Mouse (Mus musculus): ENCODE measurements around the gene Bcl6.

The Bcl6 gene

DNA sequence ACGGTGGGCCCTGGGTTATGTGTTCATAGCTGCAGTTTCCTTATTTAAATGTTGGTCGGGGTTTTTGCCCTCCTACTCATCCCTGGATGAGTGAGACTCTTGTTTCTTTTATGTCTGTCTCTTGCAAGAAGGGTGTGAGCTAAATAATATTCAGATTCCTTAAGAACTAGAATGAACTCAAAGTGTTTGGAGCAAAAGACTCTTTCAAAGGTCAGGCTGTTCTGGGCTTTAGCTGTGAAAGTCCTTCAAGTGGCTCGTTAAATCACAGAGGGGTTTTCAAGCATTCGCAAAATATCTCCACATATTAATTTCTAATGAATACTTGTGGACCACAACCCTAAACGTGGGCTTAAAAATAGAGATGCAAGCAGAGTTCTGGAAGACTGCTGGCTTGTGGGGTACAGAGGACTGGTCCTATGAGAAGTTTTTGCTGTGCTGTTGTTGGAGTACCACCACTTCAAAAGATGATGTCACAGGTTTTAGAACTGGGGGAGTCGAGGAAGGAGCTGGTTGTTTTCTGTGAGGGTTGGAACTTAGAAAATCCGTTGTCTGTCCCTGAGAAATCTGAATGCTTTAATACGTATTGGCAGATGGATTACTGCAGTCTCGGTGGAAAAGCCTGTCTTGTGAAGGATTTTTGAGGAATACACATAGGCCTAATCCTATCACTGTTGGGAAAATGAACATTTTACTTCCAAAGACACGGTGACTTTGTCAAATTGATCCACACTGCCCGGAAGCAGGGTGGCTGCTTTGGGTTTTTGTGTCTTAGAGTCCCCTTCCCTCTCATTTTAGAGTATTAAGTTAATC lies 1.7 kb upstream of the Bcl6 start:
- DNase-seq, result no peak

DNA sequence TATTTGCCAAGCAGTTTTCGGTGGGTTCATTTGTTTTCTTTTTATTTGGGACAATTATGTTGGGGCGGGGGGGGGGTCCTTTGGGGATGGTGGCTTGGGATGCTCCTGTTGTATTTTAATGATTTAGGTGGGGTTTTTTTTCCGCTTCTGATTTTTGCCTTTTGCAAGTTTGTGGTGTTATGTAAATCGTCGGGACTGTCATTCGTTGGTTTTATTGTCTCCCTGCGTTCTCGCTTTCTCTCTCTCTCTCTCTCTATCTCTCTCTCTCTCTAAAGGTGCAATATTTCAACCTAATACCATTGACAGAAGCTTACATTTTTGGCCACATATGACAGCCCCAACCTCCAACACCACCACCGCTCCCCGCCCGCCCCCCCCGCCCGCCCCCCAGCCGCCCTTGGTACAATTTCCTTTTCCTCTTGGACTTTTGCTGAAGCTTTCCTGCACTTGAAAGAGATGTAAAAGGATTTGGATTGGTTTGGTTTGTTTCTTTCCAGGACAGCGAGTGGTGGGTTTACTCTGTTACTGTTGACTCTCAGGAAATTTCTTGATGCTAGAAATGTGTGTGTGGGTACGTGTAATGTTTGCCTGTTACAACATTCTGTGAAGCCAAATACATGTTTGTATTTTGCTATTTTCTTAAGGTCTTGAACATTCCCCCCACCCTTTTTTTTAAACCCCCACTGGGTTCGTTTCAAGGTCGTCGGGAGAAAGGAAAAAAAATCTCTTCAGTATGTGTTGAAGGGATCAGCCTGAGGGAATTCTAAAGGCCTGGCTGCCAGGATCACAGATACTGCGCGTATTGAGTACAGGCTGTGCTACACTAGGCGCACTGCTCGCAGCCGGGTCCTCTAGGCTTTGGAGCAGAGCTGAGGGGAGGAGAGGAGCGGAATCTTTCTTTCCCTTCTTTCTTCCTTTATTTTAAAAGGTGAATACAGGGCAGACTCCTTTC lies 833 bp upstream of the Bcl6 start:
- DNase-seq, result peak; percentile 59

DNA sequence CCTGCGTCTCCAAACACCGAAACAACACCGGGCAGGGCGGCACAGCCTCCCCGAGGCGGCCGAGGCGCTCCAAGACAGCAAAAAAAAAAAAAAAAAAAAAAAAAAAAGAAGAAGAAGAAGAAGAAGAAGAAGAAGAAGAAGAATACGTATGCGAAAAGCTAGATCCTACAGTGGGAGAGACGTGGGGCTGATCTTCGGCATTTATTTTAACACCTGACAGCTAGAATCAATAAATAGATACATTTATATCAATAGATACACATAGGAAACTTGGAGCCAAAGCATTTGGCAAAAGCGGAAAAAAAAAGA lies 541 bp downstream of the Bcl6 start:
- DNase-seq, result no peak

DNA sequence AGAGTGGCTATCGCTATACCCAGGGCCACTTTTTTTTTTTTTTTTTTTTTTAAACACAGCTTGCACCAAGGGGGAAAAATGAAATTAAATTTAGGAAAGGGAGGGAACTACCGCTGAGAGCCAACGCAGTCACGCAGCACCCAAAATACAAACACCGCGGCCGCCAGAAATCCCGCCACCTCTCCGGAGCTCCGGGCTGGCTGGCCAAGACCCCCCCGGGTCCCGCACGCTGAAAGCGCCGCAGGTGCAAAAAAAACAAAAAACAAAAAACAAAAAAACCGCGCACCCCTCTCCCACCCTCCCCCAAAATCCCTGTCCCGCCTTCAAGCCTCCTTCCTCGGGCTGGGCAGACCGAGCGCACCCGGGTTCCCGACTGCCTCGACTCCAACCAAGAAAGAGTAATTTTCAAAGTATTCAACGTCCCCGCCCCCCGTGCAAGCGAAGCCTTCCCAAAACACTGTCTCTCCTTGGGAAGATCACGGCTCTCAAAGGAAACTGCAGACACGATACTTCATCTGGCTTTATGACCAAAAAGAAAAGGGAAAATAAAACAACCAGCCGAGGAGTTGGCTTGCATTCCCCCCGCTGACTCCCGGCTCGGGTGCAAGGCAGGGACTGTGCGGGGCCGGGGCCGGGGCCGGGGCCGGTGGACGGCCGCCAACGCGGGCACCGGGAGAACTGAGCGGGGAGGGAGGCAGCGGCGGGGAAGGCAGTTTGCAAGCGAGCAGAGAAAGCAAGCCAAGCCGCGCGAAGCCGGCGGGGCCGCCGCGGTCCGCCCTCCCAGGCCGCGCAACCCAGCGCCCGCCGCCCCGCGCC lies 1.1 kb downstream of the Bcl6 start:
- peak; percentile 62 for DNase-seq

DNA sequence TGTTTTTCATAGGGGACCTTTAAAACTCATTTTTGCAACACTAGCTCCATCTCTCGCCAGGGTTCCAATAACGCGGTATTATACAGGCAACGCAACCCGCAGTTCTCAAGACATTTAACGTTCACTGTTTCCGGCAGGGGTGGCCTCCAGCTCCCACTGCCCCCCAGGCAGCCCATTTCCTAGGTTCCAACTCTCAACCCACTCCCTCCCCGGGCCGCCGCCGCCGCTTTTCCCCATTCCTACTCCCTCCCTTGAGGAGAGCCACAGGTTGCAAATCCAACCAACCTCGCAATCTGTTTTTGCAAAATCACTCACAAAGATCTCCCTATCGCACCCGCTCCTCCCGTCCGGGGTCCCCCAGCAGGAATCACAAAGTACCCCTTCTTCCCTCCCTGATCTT lies 1.8 kb downstream of the Bcl6 start:
- DNase-seq, result peak; percentile 39

DNA sequence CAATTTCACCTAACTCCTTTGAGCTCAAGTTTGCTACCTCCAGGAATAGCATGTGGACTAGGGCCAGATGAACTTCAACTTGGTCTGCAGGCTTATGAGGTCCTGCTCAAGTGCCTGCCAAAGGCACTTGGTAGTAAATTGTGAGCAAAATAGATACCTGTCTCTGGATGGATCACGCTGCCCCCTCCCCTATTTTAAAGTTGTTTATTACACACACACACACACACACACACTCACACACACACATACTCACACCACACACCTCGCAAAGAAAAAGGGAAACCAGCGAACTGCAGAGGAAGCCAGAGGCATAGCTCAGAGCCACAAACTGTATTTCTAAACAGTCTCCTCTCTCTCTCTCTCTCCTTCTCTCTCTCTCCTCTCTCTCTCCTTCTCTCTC lies 2.5 kb downstream of the Bcl6 start:
- DNase-seq, result peak; percentile 53

- DNase-seq, result peak; percentile 71
Measured at GRCm38 (mm10) chr16:23985467-23985861, 3.2 kb downstream of the Bcl6 start.

- peak; percentile 75 for DNase-seq
Measured at GRCm38 (mm10) chr16:23984760-23985466, 3.7 kb downstream of the Bcl6 start.

GRCm38 (mm10) chr16:23984183-23984582 lies 4.5 kb downstream of the Bcl6 start:
- DNase-seq, result peak; percentile 96

DNA sequence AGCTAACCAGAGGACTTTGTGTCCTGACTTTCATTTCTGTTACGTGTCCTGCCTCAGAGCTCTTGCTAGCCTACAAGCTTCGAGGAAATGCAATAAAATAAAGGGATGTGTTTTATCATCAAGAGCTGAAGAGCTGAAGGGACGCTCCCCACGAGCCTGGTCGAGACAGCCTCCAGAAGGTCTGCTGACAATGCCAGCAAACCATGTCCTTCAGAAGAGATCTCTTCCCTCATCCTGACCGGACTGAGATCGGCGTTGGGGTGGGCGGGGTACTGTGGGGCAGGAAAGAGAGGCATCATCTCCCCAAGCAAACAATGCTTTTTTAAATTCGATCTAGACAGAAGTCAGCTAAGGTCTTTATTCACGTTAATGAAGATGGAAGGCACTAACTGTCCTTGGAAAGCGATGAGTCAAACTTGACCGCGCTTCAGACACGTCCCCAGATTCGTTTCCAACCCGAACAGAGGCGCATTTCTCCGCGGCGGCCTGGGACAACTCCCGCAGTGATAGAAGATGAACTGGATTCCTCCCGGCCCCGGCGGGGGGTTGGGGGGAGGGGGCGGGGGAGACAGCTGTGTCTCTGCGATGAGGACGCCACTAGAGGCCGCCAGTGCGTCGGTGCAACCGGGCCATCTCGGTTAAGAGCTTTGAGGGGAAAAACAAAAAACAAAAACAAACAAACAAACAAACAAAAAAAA lies 5.6 kb downstream of the Bcl6 start:
- peak; percentile 81 for DNase-seq

GRCm38 (mm10) chr16:23981925-23982851 lies 6.5 kb downstream of the Bcl6 start:
- peak; percentile 96 for DNase-seq

GRCm38 (mm10) chr16:23980991-23981720 lies 7.5 kb downstream of the Bcl6 start:
- peak; percentile 54 for DNase-seq

DNA sequence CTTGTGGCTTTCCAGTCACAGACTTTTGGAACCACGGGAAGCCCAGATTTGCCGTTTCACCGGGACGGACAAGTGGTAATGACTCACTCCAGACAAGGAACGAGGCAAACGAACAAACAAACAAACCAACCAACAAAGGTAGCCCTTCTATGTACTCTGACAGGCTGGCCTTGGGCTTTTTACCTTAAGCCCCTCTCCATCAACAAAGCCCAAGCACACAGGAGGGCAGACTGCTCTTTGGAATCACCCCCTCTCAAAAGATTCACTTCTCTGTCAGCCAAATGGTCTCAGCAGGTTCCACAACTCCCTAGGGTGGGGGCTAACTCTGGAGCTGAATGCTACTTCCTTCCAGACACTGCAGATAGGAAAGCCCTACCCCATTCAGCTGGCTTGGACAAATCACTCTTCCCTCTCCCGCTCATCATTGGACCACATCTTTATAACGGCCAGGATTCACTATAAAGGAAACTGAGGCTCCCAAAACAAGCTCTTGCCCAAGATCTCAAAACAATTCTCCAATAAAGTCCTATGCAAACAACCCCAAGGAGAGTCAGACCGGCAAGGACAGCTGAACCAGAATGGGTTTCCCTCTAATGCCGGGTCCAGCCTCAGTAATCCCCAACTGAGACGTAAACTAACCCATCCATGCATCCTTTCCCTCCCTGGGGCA lies 8.3 kb downstream of the Bcl6 start:
- no peak for DNase-seq

DNA sequence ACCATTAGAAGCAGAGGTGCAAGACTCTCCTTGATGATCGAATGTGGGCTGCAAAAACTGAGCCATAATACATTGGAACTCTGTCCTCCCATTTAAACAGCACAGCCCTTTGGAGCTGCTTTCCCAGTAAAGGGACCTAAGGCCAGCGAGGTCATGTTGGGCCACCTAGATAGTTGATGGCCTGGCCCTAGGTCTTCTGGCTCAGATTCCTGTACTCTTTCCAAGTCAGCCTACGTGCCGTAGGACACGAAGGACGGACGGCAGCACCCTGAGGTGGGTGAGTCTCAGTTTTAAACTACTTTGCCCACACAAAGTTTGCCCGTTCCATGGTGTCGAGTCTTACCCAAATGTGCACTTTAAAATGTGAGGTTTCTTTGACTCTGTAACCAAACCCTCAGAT lies 9.2 kb downstream of the Bcl6 start:
- no peak for DNase-seq

DNA sequence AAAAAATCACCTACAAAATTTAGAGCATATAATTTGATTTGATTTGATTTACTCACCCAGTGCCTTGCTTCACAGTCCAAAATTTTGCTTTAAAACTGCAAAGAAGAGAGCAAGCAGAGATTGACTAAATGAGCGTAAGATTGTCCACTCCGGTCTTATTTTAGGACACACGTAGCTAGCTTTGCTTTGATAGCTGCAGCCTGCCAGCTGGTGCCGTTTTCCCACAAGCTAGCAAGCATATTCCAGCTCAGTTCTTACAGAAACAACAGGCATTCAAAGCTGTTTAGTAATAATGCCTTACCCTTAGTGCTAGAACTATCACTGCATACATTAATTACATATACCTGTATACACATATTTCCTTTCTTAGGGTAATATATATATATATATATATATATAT lies 10.2 kb downstream of the Bcl6 start:
- no peak for DNase-seq

DNA sequence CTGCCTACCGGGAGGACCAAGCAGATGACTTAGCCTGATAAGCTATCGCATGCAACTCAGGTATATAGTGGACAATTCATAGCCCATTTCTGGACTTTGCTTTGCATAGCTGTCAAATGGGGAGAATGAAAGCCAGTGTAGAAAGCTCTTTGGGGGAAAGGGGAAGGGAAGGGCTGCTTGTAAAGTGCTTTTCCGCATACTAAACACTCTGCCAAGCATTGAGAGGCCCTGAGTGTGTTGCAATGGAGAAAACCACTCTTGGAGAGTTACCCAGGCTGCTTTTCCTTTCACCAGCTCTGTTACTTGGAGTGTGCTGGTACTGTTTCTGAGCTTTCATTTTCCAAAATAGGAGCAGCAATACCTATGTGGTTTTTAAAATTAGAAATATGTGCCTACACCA lies 10.9 kb downstream of the Bcl6 start:
- DNase-seq, result peak; percentile 90

- peak; percentile 38 for DNase-seq
Measured at GRCm38 (mm10) chr16:23976196-23976595, 12.5 kb downstream of the Bcl6 start.

- no peak for DNase-seq
Measured at GRCm38 (mm10) chr16:23973635-23974367, 14.9 kb downstream of the Bcl6 start.

GRCm38 (mm10) chr16:23972901-23973300 lies 15.8 kb downstream of the Bcl6 start:
- DNase-seq, result no peak
